Mouse (Mus musculus): Measurements from ENCODE around the gene Zfp954. TPM values are rescaled to one million over a fixed set of nuclear protein-coding genes. Genes with fewer than 3 reads are reported as not detected.
"Not testable (repeated sequence)": the region's sequence is repeated elsewhere in the genome, so short reads cannot be mapped to it uniquely, and the experiment has no call there.

The Zfp954 gene
- polyA plus RNA-seq (2016; fragmentation: Nextera tagmentation; extraction: Ambion mirVana) = 13.8 and 17.2 TPM in 2 replicates

DNA sequence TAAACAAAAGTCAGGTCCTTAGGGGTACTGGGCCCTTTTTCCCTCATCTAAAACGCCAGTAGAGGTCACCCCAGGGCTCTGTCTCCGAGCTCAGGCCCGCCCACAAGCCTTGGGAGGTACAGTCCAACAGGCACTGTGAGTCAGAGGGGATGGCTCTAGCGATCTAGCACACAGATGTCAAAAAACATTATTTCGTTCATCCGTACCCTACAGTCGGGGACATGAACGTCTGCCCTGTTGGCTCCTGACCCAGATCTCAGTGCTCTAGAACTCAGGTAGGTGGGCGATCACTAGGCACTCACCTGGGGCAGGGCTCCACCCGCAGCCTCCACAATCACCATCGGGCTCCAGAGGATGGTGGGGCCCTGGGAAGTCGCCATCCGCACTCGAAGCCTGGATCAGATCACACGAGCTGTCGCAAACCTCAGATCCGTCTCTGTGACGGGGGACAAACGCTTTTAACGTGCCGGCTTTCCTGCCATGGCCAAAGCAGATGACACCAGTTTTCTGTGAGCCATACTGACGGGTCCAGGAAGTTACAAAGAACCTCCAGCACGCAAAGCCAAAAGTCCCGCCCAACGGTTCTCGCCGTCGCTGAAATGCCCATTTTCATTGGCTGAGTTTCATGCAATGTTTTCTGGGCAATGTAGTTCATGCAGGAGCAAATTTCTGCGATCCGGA lies at the start of gene Zfp954:
Gene Zfp954, minus strand, starts transcription at position 568 of the 681 bp plus-strand sequence.
- Histone ChIP-seq H3K27me3 (ENCODE audit: low read depth, poor library complexity, severe bottlenecking) (no peaks in the 10 kb centered on the region), H3K27ac (replicated peaks) (peak within 1 kb of the TSS; percentile 80), H3K4me3 (peak within 1 kb of the TSS; percentile 64), H3K36me3 (peaks cover 34% of the 10 kb centered on the region), H3K4me1 (peaks cover 12% of the 10 kb centered on the region), H3K9me3 (replicated peaks) (no peaks in the 10 kb centered on the region)
- peak; percentile 82 for DNase-seq (ENCODE audit: low spot score)
- WGBS = under 1% methylated on average over 30 of the region's 30 CpGs

DNA sequence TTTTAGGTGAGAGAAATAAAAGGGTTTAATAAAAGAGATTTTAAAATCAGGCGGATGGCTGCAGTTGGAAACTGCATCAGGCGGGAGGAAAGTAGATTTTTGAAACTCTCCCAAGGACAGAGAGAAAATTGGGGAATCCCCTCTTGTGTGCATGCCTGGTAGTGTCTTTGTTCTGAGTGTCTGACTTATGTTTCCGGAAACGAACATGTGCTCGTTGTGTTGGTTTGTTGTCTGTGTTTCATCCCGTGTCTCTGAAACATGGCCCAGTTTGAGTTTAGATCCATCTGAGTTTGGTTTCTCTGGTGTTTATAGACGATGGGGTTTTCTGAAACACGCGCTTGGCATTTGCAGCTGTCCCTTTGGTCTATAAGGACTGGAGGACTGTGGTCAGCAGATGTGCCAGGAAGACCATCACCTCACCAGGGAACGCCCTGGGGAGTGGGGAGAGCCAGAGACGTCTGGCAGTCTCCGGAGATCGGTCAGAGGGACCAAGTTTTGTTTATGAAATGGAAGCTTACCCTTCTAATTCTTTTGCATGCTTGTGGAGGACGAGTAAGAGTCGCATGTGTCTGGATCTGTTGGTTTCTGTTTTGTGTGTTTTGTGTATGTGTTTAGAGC lies 24.8 kb upstream of the Zfp954 start:
- H3K4me3 ChIP-seq = no peak overlapping the region
- H3K36me3 ChIP-seq = no peaks in the 10 kb centered on the region
- H3K4me1 ChIP-seq = no peaks in the 10 kb centered on the region
- no peak overlapping the region for H3K27ac ChIP-seq (replicated peaks)
- H3K27me3 ChIP-seq (ENCODE audit: low read depth, poor library complexity, severe bottlenecking) = no peaks in the 10 kb centered on the region
- peaks cover 30% of the 10 kb centered on the region for H3K9me3 ChIP-seq (replicated peaks)
- 91% methylated on average over 15 of the region's 15 CpGs for WGBS
- DNase-seq (ENCODE audit: low spot score) = no peak

DNA sequence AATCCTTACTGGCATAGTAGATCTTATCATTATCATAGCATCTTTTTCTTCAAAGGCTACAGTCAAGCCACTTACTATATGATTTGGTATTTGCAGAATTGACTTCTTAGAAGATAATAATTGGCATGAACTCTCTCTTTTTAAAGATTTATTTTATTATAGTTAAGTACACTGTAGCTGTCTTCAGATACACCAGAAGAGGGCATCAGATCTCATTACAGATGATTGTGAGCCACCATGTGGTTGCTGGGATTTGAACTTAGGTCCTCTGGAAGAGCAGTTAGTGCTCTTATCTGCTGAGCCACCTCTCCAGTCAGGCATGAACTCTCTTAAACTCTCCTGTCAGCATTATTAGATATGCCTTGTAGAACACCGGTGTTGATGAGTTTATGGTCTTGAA lies 22.9 kb upstream of the Zfp954 start:
- no peaks in the 10 kb centered on the region for H3K36me3 ChIP-seq
- H3K27me3 ChIP-seq (ENCODE audit: low read depth, poor library complexity, severe bottlenecking) = no peaks in the 10 kb centered on the region
- H3K4me3 ChIP-seq = no peak overlapping the region
- peaks cover 30% of the 10 kb centered on the region for H3K9me3 ChIP-seq (replicated peaks)
- no peak for DNase-seq (ENCODE audit: low spot score)
- 90% methylated on average over 1 of the region's 1 CpGs for WGBS
- H3K27ac ChIP-seq (replicated peaks) = no peak overlapping the region
- no peaks in the 10 kb centered on the region for H3K4me1 ChIP-seq

DNA sequence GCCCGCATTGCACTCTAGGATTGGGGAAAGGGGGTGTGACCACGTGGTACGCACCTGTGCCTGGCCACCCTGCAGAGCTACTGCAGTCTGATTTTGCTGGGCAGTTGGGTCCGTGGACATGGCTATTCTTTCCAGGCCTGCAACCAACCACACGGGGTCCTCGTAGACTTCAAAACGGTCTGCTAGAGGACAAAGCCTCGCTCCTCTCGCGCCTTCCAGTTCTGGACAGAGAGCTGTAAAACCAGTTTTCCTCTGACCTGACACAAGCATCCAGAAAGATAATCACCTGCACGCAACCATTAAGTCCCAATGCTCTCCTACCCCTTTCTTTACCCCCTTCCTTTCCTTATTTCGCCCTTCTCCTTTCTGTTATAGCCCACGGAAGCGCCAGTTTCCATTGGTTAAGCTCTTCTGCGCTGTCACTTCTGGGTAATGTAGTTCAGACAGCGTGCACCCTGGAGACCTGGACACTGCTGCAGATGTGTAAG lies 15.1 kb upstream of the Zfp954 start, which contains the start of gene Zfp773:
Gene Zfp773, minus strand, starts transcription at position 377 of the 488 bp plus-strand sequence.
- H3K27ac ChIP-seq (replicated peaks) = peak within 1 kb of the TSS; percentile 87
- 4% methylated on average over 16 of the region's 16 CpGs for WGBS
- H3K4me3 ChIP-seq = peak within 1 kb of the TSS; percentile 57
- H3K36me3 ChIP-seq = peaks cover 18% of the 10 kb centered on the region
- H3K9me3 ChIP-seq (replicated peaks) = 0 out of 2 replicates have a peak, but pooled peaks cover 4% of the 10 kb centered on the region
- peak; percentile 77 for DNase-seq (ENCODE audit: low spot score)
- H3K27me3 ChIP-seq (ENCODE audit: low read depth, poor library complexity, severe bottlenecking) = no peaks in the 10 kb centered on the region
- peaks cover 11% of the 10 kb centered on the region for H3K4me1 ChIP-seq

DNA sequence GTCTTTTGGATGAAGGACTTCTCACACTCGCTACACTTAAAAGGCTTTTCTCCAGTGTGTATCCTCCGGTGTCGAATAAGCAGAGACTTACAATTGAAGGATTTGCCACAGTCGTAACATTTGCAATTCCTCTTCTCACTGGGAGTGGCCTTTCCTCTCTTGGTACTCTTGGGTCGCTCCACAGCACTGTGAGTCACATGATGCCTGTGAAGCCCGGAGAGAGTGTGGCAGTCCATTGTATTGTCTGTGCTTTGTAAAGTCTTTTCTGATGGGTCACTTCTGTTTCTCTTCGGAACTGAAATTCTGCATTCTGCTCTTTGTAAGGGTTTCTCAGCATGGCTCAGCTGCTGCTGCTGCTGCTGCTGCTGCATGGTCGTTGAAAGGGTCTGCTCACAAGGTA lies 11.5 kb upstream of the Zfp954 start:
- Histone ChIP-seq H3K4me3 (no peak overlapping the region), H3K9me3 (replicated peaks) (peaks cover 4% of the 10 kb centered on the region; the same call in 1 of the 2 replicates), H3K27me3 (ENCODE audit: low read depth, poor library complexity, severe bottlenecking) (no peaks in the 10 kb centered on the region), H3K4me1 (peaks cover 11% of the 10 kb centered on the region), H3K36me3 (peaks cover 24% of the 10 kb centered on the region), H3K27ac (replicated peaks) (no peak overlapping the region)
- no peak for DNase-seq (ENCODE audit: low spot score)
- 77% methylated on average over 8 of the region's 8 CpGs for WGBS

DNA sequence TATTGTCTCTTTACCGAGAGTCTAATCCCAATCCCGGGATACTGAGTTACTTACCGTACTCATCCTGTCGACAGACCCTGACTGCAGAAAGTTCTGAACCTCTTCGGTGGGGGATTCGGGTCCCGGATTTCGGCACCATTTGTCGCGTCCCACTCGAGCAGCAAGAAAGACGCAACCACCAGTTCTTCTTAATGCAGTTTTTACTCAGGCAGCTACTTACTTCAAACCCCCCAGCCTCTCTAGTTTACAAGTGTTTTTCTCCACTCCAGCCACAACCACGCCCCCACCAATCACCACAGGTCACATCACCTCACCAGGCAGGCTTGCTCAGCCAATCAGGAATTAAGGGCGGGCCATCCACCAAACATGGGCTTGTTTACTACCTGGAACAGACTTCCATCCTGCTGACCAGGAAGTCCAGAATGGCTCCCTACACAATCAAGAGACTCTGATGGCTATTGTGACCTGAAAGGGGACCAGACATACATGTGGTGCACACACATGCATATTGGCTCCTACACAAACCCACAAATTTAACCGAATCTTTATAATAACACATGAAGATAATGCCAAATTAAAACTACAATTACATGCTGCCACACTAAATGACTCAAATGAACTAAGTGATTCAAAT lies 9.3 kb upstream of the Zfp954 start:
- not testable (repeated sequence) for H3K27me3 ChIP-seq (ENCODE audit: low read depth, poor library complexity, severe bottlenecking); H3K4me3 ChIP-seq; H3K27ac ChIP-seq (replicated peaks); DNase-seq (ENCODE audit: low spot score); H3K4me1 ChIP-seq; H3K9me3 ChIP-seq (replicated peaks)
- 94% methylated on average over 15 of the region's 15 CpGs for WGBS
- H3K36me3 ChIP-seq = peaks cover 24% of the 10 kb centered on the region

DNA sequence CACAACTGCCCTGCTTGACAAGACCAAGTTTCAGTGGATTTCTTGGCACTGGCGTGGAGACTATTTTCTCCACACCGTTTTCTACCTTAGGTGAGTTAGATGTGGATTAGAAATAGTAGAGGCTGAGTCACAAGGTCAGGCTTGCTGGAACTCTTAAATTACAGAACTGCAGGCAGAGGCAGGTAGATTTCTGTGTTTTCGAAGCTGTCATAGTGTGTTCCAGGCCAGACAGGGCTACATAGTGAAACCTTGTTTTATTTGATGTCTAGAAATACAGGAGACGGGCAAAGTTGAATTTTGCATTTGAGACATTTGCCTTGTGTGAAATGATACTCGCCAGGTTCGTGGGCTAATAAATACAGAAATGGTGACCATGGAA lies 303 bp upstream of the Zfp954 start:
- peak overlapping the region; percentile 80; the same call in 1 of the 2 replicates for H3K27ac ChIP-seq (replicated peaks)
- peaks cover 12% of the 10 kb centered on the region for H3K4me1 ChIP-seq
- H3K27me3 ChIP-seq (ENCODE audit: low read depth, poor library complexity, severe bottlenecking) = no peaks in the 10 kb centered on the region
- H3K4me3 ChIP-seq = peak overlapping the region; percentile 64
- 59% methylated on average over 6 of the region's 6 CpGs for WGBS
- peaks cover 28% of the 10 kb centered on the region for H3K36me3 ChIP-seq
- no peaks in the 10 kb centered on the region for H3K9me3 ChIP-seq (replicated peaks)
- no peak for DNase-seq (ENCODE audit: low spot score)

DNA sequence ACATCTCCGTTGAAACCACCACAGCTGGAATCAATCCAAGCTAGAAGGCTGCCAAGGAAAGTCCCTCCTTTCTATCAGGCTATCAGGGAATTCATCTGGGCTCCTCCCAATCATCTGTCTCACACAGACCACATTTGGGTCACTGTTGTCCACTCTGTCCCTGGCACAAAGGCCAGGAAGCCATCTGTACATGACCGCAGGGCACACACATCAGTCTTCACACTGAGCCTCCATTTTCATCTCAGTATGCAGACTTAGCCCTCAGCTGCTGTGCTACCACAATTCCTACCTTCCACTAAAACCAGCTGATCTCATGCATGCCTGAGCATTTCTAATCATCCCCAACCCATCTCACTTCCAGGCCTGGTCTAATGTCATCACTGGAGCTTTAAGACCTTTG lies 2.8 kb downstream of the Zfp954 start:
- Histone ChIP-seq H3K4me3 (no peak overlapping the region), H3K4me1 (peaks cover 12% of the 10 kb centered on the region), H3K36me3 (peaks cover 60% of the 10 kb centered on the region), H3K9me3 (replicated peaks) (no peaks in the 10 kb centered on the region), H3K27ac (replicated peaks) (no peak overlapping the region), H3K27me3 (ENCODE audit: low read depth, poor library complexity, severe bottlenecking) (no peaks in the 10 kb centered on the region)
- WGBS = 98% methylated on average over 2 of the region's 2 CpGs
- no peak for DNase-seq (ENCODE audit: low spot score)

DNA sequence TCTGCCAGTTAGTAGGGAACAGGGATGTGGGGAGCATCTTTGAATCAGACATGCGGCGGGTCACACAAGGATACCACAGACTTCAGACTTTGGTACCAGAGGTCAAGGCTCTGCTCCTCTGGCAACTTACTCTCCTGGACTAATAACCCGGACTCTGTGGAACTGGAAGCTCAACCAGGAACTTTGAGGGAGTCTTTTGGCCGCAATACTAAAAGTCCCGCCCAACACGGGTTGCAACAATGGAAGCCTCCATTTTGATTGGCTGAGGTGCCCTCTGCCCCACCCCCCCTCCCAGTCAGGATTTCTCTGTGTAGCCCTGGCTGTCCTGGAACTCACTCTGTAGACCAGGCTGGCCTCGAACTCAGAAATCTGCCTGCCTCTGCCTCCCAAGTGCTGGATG lies 12.8 kb downstream of the Zfp954 start:
- H3K4me3 ChIP-seq = no peak overlapping the region
- DNase-seq (ENCODE audit: low spot score) = no peak
- 93% methylated on average over 7 of the region's 7 CpGs for WGBS
- H3K27me3 ChIP-seq (ENCODE audit: low read depth, poor library complexity, severe bottlenecking) = no peaks in the 10 kb centered on the region
- peaks cover 4% of the 10 kb centered on the region; the same call in 1 of the 2 replicates for H3K36me3 ChIP-seq
- H3K4me1 ChIP-seq = no peaks in the 10 kb centered on the region
- no peak overlapping the region for H3K27ac ChIP-seq (replicated peaks)
- H3K9me3 ChIP-seq (replicated peaks) = peaks cover 44% of the 10 kb centered on the region

Other genes with a start within 250 kb of the Zfp954 start
- not detected in 2 replicates for gene Aurkc, start 126.2 kb downstream of the Zfp954 start, polyA plus RNA-seq (2016; fragmentation: Nextera tagmentation; extraction: Ambion mirVana)
- 5.0 and 8.2 TPM in 2 replicates for gene Zfp773, start 15.3 kb upstream of the Zfp954 start, polyA plus RNA-seq (2016; fragmentation: Nextera tagmentation; extraction: Ambion mirVana)
- 2.4 and 2.7 TPM in 2 replicates for gene Zfp418, start 49.8 kb upstream of the Zfp954 start, polyA plus RNA-seq (2016; fragmentation: Nextera tagmentation; extraction: Ambion mirVana)
- 8.4 and 11.1 TPM in 2 replicates for gene Zfp772, start 88.5 kb upstream of the Zfp954 start, polyA plus RNA-seq (2016; fragmentation: Nextera tagmentation; extraction: Ambion mirVana)
- gene Vmn2r29, start 125.8 kb upstream of the Zfp954 start, polyA plus RNA-seq (2016; fragmentation: Nextera tagmentation; extraction: Ambion mirVana) = 0.28 and 0.65 TPM in 2 replicates
- gene Gm45844, start 156.8 kb upstream of the Zfp954 start, polyA plus RNA-seq (2016; fragmentation: Nextera tagmentation; extraction: Ambion mirVana) = 1.5 and 2.0 TPM in 2 replicates
- 42.7 and 56.4 TPM in 2 replicates for gene Clcn4, start 179.4 kb upstream of the Zfp954 start, polyA plus RNA-seq (2016; fragmentation: Nextera tagmentation; extraction: Ambion mirVana)
- gene Vmn2r30, start 216.1 kb upstream of the Zfp954 start, polyA plus RNA-seq (2016; fragmentation: Nextera tagmentation; extraction: Ambion mirVana) = not detected in 2 replicates